Mouse (Mus musculus) heart, embryonic 10.5 days (tissue): ENCODE measurements around the gene Pex14. TPM values are rescaled to one million over a fixed set of nuclear protein-coding genes. Genes with fewer than 3 reads are reported as not detected.
A peak's percentile ranks its signal among the peaks of the same experiment; 100 is the strongest.

Experiments used
- DNase-seq: peaks from one replicate; pipeline ENCODE4 v3.0.0-alpha.2; 2017; ENCODE audit warnings: low spot score
- H3K27ac ChIP-seq: fragments of 300-500 bp; sonication (generic); 2 replicates; pipeline ENCODE4 v1.5.1; 2016; ENCODE audit warnings: mild to moderate bottlenecking
- H3K27me3 ChIP-seq: fragments of 300-500 bp; sonication (generic); 2 replicates; pipeline ENCODE4 v1.6.1; 2016; ENCODE audit warnings: mild to moderate bottlenecking; ENCODE audit not compliant: poor library complexity, insufficient read depth, severe bottlenecking
- H3K36me3 ChIP-seq: fragments of 300-500 bp; sonication (generic); 2 replicates; pipeline ENCODE4 v1.6.1; 2016; ENCODE audit warnings: mild to moderate bottlenecking, moderate library complexity
- H3K4me1 ChIP-seq: fragments of 300-500 bp; sonication (generic); 2 replicates; pipeline ENCODE4 v1.6.1; 2016; ENCODE audit warnings: mild to moderate bottlenecking
- H3K4me3 ChIP-seq: fragments of 300-500 bp; sonication (generic); 2 replicates; pipeline ENCODE4 v1.5.1; 2016; ENCODE audit warnings: mild to moderate bottlenecking, moderate library complexity
- H3K9me3 ChIP-seq: fragments of 300-500 bp; sonication (generic); 2 replicates; pipeline ENCODE4 v1.6.1; 2016; ENCODE audit warnings: mild to moderate bottlenecking, moderate library complexity
- WGBS: fragments of 180-500 bp; shearing (Covaris S2); methylation state at CpG from one replicate; pipeline ENCODE4 v1.1.7; 2016; 5-methylcytosine and 5-hydroxymethylcytosine counted together
- polyA plus RNA-seq: library from polyadenylated mRNA; unstranded; fragments of >200 nt; fragmentation: Nextera tagmentation; extraction: Ambion mirVana; gene quantifications from 2 replicates; pipeline ENCODE4 v1.2.1, GENCODE M21; 2016

Pex14 gene
- polyA plus RNA-seq, 1 experiment from 2014 or later: 59.7 TPM

DNA sequence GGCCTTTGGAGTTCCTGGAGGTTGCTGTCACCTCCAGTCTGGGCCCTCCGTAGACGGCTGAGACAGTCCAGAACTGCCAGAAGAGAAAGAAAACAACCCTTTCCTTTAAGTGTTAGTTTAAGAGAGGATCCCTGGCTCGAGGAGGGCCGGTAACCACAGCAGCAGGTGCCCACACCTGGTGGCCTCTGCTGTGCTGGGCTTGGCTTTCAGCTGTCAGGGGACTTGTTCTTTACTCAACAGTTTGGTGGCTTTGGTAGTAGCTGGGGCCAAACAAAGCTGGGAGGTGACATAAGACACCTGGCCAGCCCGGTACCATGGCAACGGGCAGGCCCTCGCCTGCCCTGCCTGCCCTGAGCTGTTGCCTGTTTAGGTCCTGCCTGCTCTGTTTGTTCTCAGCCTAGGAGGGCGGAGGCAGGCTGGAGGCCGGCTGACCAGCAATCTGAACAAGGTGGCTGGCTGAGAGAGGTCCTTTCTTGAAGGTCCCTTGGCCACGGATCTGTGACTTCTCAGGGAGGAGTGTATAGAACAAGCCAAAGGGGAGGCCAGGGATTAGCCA is 151.8 kb downstream of the Pex14 start:
- no peak overlapping the region for H3K4me3 ChIP-seq
- H3K36me3 ChIP-seq: peaks cover 97% of the 10 kb centered on the region
- 0 out of 2 replicates have a peak overlapping the region, but pooled peaks have one; percentile 7 for H3K27ac ChIP-seq
- no peaks in the 10 kb centered on the region for H3K9me3 ChIP-seq
- DNase-seq: no peak
- peaks cover 74% of the 10 kb centered on the region for H3K4me1 ChIP-seq
- 46% methylated on average over 10 of the region's 10 CpGs for WGBS
- H3K27me3 ChIP-seq: peaks cover 58% of the 10 kb centered on the region

DNA sequence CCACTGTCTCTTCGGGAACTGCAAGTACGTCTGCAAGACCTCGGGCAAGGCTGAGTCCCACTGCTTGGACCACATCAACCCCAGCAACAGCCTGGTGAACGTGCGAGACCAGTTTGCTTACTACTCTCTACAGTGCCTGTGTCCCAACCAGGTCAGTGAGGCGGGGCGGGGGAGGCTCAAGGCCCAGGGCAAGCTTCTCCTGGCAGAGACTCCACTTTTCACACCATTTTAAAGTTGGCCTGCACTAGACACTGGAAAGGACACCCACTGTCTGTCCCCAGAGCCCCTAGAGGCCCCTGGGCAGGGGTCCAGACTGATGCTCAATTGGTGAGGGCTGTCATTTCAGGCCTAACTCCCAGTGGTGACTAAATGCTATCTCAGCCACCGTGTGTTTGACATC is 153.6 kb downstream of the Pex14 start:
- Histone ChIP-seq H3K4me3 (no peak overlapping the region), H3K9me3 (no peaks in the 10 kb centered on the region), H3K27me3 (peaks cover 49% of the 10 kb centered on the region), H3K4me1 (peaks cover 64% of the 10 kb centered on the region), H3K36me3 (peaks cover 92% of the 10 kb centered on the region), H3K27ac (no peak overlapping the region)
- DNase-seq: no peak
- 77% methylated on average over 8 of the region's 8 CpGs for WGBS

DNA sequence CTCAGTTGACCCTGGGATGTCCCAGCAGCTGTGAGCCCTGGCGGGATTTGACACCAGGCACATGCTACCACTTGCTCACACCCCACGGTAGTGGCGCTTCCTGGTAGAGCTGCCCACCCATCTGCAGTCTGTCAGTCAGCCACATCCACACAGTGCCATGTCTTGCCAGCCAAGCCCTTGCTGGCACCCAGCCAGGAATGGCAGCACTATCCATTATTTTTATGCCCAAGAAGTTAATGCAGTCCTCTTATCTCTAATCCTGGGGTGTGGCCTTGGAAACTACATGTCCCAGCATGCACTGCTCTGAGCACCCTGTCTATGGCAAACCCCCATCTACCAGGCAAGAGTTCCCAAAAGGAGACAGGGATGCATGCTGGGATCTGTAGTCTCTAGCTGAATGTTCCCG is 154.2 kb downstream of the Pex14 start:
- Histone ChIP-seq H3K27me3 (peaks cover 43% of the 10 kb centered on the region), H3K4me1 (peaks cover 64% of the 10 kb centered on the region), H3K4me3 (no peak overlapping the region), H3K36me3 (peaks cover 90% of the 10 kb centered on the region), H3K9me3 (no peaks in the 10 kb centered on the region), H3K27ac (no peak overlapping the region)
- DNase-seq: no peak
- WGBS: 66% methylated on average over 4 of the region's 4 CpGs

DNA sequence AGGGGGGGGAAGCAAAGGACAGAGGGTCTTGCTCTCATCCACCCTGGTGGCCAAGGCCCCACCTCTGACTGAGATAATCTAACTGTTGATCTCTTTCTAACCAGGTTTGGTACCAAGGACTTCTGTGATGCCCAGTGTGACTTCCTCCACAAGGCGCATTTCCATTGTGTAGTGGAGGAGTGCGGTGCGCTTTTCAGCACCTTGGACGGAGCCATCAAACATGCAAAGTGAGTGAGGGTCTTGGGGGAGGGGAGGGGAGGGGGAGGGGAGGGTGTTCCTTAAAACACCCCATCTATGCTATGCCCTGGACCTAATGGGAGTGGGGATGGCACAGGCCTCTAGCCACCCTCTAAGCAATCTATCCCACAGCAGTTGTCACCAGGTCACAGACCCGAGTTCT is 156.6 kb downstream of the Pex14 start:
- no peak for DNase-seq
- Histone ChIP-seq H3K27me3 (peaks cover 26% of the 10 kb centered on the region), H3K4me3 (no peak overlapping the region), H3K36me3 (peaks cover 88% of the 10 kb centered on the region), H3K9me3 (no peaks in the 10 kb centered on the region), H3K27ac (no peak overlapping the region), H3K4me1 (peaks cover 65% of the 10 kb centered on the region)
- 16% methylated on average over 5 of the region's 5 CpGs for WGBS

DNA sequence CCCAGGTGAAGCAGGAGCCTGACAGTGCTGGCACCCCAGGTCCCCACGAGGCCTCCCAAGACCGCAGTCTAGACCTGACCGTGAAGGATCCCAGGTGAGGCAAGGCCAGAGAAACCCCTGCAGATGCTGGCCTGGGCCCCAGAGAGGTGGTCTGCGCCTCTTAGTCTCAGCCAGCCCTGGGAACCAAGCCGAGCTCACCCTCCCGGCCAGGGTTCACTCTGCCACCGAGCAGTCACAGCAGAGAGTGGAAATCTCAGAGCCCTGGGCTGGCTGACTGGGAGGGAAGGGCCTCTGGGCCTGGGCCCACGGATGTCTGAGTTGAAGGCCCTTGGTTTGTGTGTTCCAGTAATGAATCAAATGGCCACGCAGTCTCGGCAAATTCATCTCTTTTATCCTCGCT is 158.4 kb downstream of the Pex14 start:
- no peak for DNase-seq
- H3K36me3 ChIP-seq: peaks cover 88% of the 10 kb centered on the region
- no peaks in the 10 kb centered on the region for H3K9me3 ChIP-seq
- peaks cover 63% of the 10 kb centered on the region for H3K4me1 ChIP-seq
- peaks cover 35% of the 10 kb centered on the region for H3K27me3 ChIP-seq
- H3K4me3 ChIP-seq: no peak overlapping the region
- peak overlapping the region; percentile 77; the same call in 1 of the 2 replicates for H3K27ac ChIP-seq
- 69% methylated on average over 11 of the region's 11 CpGs for WGBS

DNA sequence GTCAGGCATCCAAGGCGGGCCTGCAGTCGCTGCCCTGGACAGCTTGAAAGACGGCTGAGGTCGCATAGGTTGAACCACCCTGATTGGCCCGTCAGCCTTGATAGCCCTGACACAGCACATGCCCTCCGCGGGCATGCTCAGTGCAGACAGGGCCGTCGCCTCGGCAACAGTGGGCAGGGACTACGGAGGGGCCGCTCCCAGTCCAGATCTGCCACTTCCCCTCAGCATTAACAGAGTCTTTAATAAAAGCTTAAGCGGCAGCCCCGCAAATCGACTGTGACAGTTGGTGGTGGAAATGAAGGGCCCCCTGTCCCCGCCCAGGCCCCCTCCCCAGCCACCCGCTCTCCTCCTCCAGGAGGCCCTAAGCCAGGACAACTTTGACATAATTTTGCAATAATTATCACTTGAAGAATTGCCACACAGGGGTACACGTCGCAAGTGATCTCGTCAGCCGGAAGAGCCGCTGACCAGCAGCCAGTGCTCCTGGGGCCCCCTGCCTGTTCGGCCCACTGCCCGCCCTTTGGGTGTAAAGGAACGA is 158.9 kb downstream of the Pex14 start:
- 16% methylated on average over 25 of the region's 25 CpGs for WGBS
- Histone ChIP-seq H3K4me1 (peaks cover 63% of the 10 kb centered on the region), H3K27ac (peak overlapping the region; percentile 77), H3K36me3 (peaks cover 87% of the 10 kb centered on the region), H3K4me3 (peak overlapping the region; percentile 28), H3K9me3 (no peaks in the 10 kb centered on the region), H3K27me3 (peaks cover 35% of the 10 kb centered on the region)
- DNase-seq: peak; percentile 94

DNA sequence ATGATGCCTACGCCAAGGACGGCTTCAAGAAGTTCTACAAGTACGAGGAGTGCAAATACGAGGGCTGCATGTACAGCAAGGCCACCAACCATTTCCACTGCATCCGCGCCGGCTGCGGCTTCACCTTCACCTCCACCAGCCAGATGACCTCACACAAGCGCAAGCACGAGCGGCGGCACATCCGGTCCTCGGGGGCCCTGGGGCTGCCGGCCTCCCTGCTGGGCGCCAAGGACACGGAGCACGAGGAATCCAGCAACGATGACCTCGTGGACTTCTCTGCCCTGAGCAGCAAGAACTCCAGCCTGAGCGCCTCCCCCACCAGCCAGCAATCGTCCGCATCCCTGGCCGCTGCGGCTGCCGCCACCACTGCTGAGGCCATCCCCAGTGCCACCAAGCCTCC is 161.1 kb downstream of the Pex14 start:
- Histone ChIP-seq H3K9me3 (no peaks in the 10 kb centered on the region), H3K4me1 (peaks cover 74% of the 10 kb centered on the region), H3K27ac (peak overlapping the region; percentile 77; the same call in 1 of the 2 replicates), H3K36me3 (peaks cover 75% of the 10 kb centered on the region), H3K4me3 (no peak overlapping the region), H3K27me3 (peaks cover 33% of the 10 kb centered on the region; the same call in 1 of the 2 replicates)
- DNase-seq: no peak
- WGBS: 75% methylated on average over 26 of the region's 26 CpGs

DNA sequence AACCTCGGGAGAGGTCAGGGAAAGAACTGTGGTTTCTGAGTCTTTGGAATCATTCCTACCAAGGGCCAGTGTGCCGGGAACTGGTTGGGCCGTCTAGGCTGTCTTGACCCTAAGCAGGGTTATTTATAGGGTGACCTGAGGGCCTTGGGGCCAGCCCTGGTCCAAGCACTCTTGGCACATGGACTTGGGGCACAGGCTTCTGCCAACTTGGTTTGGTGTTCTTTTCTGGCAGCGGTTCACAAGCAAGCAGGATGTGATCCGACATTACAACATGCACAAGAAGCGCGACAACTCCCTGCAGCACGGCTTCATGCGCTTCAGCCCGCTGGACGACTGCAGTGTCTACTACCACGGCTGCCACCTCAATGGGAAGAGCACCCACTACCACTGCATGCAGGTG is 162.9 kb downstream of the Pex14 start:
- WGBS: 85% methylated on average over 12 of the region's 12 CpGs
- Histone ChIP-seq H3K9me3 (no peaks in the 10 kb centered on the region), H3K4me1 (peaks cover 87% of the 10 kb centered on the region), H3K27me3 (0 out of 2 replicates have a peak, but pooled peaks cover 32% of the 10 kb centered on the region), H3K4me3 (no peak overlapping the region), H3K36me3 (peaks cover 71% of the 10 kb centered on the region), H3K27ac (no peak overlapping the region)
- DNase-seq: no peak

DNA sequence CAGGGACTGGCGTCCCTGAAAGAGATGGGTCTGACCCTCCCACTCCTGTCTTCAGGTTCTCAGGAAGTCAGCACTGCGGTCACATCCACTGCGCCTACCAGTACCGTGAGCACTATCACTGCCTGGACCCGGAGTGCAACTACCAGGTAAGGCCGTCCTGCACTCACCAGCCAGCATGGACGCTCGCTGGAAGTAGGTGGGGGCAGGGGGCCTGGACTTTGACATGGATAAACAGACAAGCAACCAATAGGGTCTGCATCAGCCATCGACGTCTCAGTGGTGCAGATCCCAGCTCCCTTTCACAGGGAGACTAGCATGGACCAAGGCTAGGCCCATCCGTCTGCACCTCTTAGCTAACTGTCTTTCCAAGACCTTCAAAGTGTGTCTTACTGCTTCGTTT is 163.6 kb downstream of the Pex14 start:
- DNase-seq: no peak
- H3K27me3 ChIP-seq: 0 out of 2 replicates have a peak, but pooled peaks cover 32% of the 10 kb centered on the region
- no peak overlapping the region for H3K4me3 ChIP-seq
- WGBS: 75% methylated on average over 12 of the region's 12 CpGs
- no peaks in the 10 kb centered on the region for H3K9me3 ChIP-seq
- 0 out of 2 replicates have a peak overlapping the region, but pooled peaks have one; percentile 78 for H3K27ac ChIP-seq
- peaks cover 90% of the 10 kb centered on the region for H3K4me1 ChIP-seq
- peaks cover 66% of the 10 kb centered on the region for H3K36me3 ChIP-seq

DNA sequence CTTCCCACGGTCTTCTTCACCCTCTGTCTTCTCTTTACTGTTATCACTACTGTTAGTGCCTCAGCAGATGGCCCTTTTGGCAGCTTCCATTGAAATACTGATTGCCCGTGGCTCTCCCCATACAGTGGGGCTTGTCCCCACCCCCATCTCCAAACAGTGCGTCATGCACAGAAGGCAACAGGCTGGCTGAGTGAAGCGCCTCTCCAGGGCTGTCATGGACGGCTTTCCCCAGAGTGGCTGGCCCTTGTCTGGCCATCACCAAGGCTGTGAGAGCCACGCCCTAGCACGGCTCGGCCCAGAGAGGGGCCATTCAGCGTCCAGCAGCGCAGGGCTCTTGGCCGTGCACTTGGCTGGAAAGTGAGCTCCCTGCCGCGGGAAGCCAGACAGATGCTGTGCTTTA is 164.5 kb downstream of the Pex14 start:
- peaks cover 90% of the 10 kb centered on the region for H3K4me1 ChIP-seq
- H3K4me3 ChIP-seq: no peak overlapping the region
- no peaks in the 10 kb centered on the region for H3K9me3 ChIP-seq
- 0 out of 2 replicates have a peak, but pooled peaks cover 32% of the 10 kb centered on the region for H3K27me3 ChIP-seq
- H3K36me3 ChIP-seq: peaks cover 64% of the 10 kb centered on the region
- WGBS: 23% methylated on average over 13 of the region's 13 CpGs
- DNase-seq: peak; percentile 85
- peak overlapping the region; percentile 78 for H3K27ac ChIP-seq

DNA sequence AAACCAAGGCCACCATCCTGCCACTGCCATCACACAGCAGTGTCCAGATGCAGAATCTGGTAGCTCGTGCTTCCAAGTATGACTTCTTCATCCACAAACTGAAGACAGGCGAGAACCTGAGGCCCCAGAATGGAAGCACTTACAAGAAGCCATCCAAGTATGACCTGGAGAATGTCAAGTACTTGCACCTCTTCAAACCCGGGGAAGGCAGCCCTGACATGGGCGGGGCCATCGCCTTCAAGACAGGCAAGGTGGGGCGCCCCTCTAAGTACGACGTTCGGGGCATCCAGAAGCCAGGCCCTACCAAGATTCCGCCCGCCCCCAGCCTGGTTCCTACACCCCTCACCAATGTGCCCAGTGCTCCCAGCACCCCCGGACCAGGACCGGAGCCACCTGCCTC is 166.6 kb downstream of the Pex14 start:
- Histone ChIP-seq H3K4me3 (no peak overlapping the region), H3K27me3 (0 out of 2 replicates have a peak, but pooled peaks cover 26% of the 10 kb centered on the region), H3K27ac (peak overlapping the region; percentile 67), H3K4me1 (peaks cover 91% of the 10 kb centered on the region), H3K36me3 (peaks cover 49% of the 10 kb centered on the region), H3K9me3 (no peaks in the 10 kb centered on the region)
- 80% methylated on average over 13 of the region's 13 CpGs for WGBS
- DNase-seq: no peak

DNA sequence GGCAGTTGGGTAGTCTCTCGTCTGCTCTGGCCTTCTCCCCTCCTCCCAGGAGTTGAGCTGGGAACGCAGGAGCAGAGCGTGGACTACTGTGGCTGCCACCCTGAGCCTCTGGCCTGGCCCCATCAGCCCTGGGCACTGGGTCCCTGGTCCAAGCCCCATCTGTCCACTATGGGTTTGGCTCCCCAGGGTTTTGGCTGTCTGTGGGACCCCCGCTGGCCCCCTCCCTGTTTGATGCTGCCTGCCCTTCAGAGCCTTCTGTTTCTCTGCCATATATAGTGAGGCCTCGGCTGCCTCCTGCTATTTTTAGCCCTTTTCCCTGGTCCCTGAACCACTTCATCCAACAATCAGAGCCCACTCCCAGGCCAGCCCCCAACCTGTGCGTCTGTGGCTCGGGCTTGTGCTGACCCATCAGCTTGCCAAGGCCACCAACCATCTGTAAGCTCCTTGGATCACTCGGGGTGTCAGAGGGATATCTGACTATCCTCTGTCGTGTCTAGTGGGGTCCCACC is 168.9 kb downstream of the Pex14 start:
- H3K36me3 ChIP-seq: peaks cover 27% of the 10 kb centered on the region
- H3K27me3 ChIP-seq: 0 out of 2 replicates have a peak, but pooled peaks cover 16% of the 10 kb centered on the region
- peaks cover 99% of the 10 kb centered on the region for H3K4me1 ChIP-seq
- H3K9me3 ChIP-seq: no peaks in the 10 kb centered on the region
- WGBS: 34% methylated on average over 9 of the region's 9 CpGs
- H3K27ac ChIP-seq: peak overlapping the region; percentile 94
- DNase-seq: peak; percentile 88
- peak overlapping the region; percentile 10; the same call in 1 of the 2 replicates for H3K4me3 ChIP-seq

DNA sequence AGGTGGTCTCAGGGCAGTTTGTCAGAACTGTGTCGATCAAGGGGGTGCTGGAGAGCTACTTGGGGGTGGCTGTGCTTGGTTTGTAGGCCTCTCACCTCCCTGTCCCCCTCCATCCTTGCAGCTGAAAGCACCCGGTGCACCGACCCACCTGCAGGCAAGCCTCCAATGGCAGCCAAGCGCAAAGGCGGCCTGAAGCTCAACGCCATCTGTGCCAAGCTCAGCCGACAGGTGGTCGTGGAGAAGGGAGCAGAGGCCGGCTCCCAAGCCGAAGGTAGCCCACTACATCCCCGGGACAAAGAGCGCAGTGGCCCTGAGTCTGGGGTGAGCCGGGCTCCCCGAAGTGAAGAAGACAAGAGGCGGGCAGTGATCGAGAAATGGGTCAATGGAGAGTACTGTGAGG is 170.8 kb downstream of the Pex14 start:
- 88% methylated on average over 16 of the region's 16 CpGs for WGBS
- H3K4me1 ChIP-seq: peaks cover 99% of the 10 kb centered on the region
- no peak overlapping the region for H3K4me3 ChIP-seq
- peaks cover 21% of the 10 kb centered on the region; the same call in 1 of the 2 replicates for H3K27me3 ChIP-seq
- peaks cover 17% of the 10 kb centered on the region for H3K36me3 ChIP-seq
- peak overlapping the region; percentile 94 for H3K27ac ChIP-seq
- H3K9me3 ChIP-seq: no peaks in the 10 kb centered on the region
- no peak for DNase-seq
